Mouse (Mus musculus) heart, postnatal 4 days (tissue): ENCODE results near the gene Oxnad1. TPM values are rescaled to one million over a fixed set of nuclear protein-coding genes. Genes with fewer than 3 reads are reported as not detected.
"Not testable (repeated sequence)": the region's sequence is repeated elsewhere in the genome, so short reads cannot be mapped to it uniquely, and the experiment has no call there.

ENCODE experiments used
- DNase-seq: peaks from one replicate; pipeline ENCODE4 v3.0.0; 2021
- total RNA-seq, 2 experiments: library from RNA; stranded (reverse); gene quantifications; 2 replicates each; pipeline ENCODE4 v1.2.3; 2021

Oxnad1 gene
- 10 to 100 TPM; 39.7 to 44.3 TPM for total RNA-seq

GRCm38 (mm10) chr14:32084761-32085485 is at the start of gene Oxnad1:
Oxnad1 (plus strand) TSS chr14:32085374.
- no peak for DNase-seq

GRCm38 (mm10) chr14:32036482-32036881 is 48.7 kb upstream of the Oxnad1 start:
- DNase-seq = no peak

- no peak for DNase-seq
These were observed 47.4 kb upstream of the Oxnad1 start for GRCm38 (mm10) chr14:32037661-32038252.

GRCm38 (mm10) chr14:32042108-32042507 is 43.1 kb upstream of the Oxnad1 start:
- DNase-seq = no peak

GRCm38 (mm10) chr14:32046357-32046756 is 38.8 kb upstream of the Oxnad1 start:
- DNase-seq = no peak

- DNase-seq = no peak
These were observed 35.0 kb upstream of the Oxnad1 start for GRCm38 (mm10) chr14:32050171-32050570.

GRCm38 (mm10) chr14:32053895-32054294 is 31.3 kb upstream of the Oxnad1 start:
- no peak for DNase-seq

- DNase-seq = no peak
These were observed 30.4 kb upstream of the Oxnad1 start for GRCm38 (mm10) chr14:32054788-32055187.

- DNase-seq = peak; percentile 48
These were observed 29.4 kb upstream of the Oxnad1 start for GRCm38 (mm10) chr14:32055781-32056180.

- peak; percentile 64 for DNase-seq
These were observed 28.5 kb upstream of the Oxnad1 start for GRCm38 (mm10) chr14:32056675-32057074.

- no peak for DNase-seq
These were observed 27.5 kb upstream of the Oxnad1 start for GRCm38 (mm10) chr14:32057664-32058063.

- no peak for DNase-seq
These were observed 23.8 kb upstream of the Oxnad1 start for GRCm38 (mm10) chr14:32061398-32061797.

- DNase-seq = no peak
These were observed 12.4 kb upstream of the Oxnad1 start for GRCm38 (mm10) chr14:32072807-32073206.

GRCm38 (mm10) chr14:32073211-32073685 is 11.9 kb upstream of the Oxnad1 start:
- peak; percentile 68 for DNase-seq

- DNase-seq = no peak
These were observed 11.3 kb upstream of the Oxnad1 start for GRCm38 (mm10) chr14:32073901-32074300.

- DNase-seq = peak; percentile 85
These were observed 8.1 kb upstream of the Oxnad1 start for GRCm38 (mm10) chr14:32076896-32077575.

- no peak for DNase-seq
These were observed 4.1 kb upstream of the Oxnad1 start for GRCm38 (mm10) chr14:32081026-32081425.

- DNase-seq = no peak
These were observed 2.3 kb upstream of the Oxnad1 start for GRCm38 (mm10) chr14:32082891-32083290.

GRCm38 (mm10) chr14:32083466-32083865 is 1.7 kb upstream of the Oxnad1 start:
- DNase-seq = no peak

GRCm38 (mm10) chr14:32085486-32086201 is 470 bp downstream of the Oxnad1 start, which contains the start of gene Dph3:
Dph3 (minus strand) TSS chr14:32085729.
- DNase-seq = peak; percentile 99

GRCm38 (mm10) chr14:32086226-32086625 is 1.1 kb downstream of the Oxnad1 start:
- no peak for DNase-seq

- not testable (repeated sequence) for DNase-seq
These were observed 2.5 kb downstream of the Oxnad1 start for GRCm38 (mm10) chr14:32087584-32088248.
